Mouse (Mus musculus) hindbrain, embryonic 10.5 days (tissue): Measurements from ENCODE around the gene Fam208b. TPM values are rescaled to one million over a fixed set of nuclear protein-coding genes. Genes with fewer than 3 reads are reported as not detected.
"Not testable (repeated sequence)": the region's sequence is repeated elsewhere in the genome, so short reads cannot be mapped to it uniquely, and the experiment has no call there.

Experiments used
- DNase-seq: peaks from one replicate; pipeline ENCODE4 v3.0.0-alpha.2; 2017; ENCODE audit warnings: low spot score
- H3K27ac ChIP-seq: fragments of 300-500 bp; sonication (generic); 2 replicates; pipeline ENCODE4 v1.5.1; 2016; ENCODE audit warnings: mild to moderate bottlenecking, moderate library complexity
- H3K27me3 ChIP-seq: fragments of 300-500 bp; sonication (generic); 2 replicates; pipeline ENCODE4 v1.6.1; 2016; ENCODE audit warnings: mild to moderate bottlenecking; ENCODE audit not compliant: poor library complexity, insufficient read depth, severe bottlenecking
- H3K36me3 ChIP-seq: fragments of 300-500 bp; sonication (generic); 2 replicates; pipeline ENCODE4 v1.6.1; 2016; ENCODE audit warnings: mild to moderate bottlenecking, moderate library complexity
- H3K4me1 ChIP-seq: fragments of 300-500 bp; sonication (generic); replicated peaks from 2 replicates; pipeline ENCODE4 v1.6.1; 2016; ENCODE audit warnings: mild to moderate bottlenecking
- H3K4me3 ChIP-seq: fragments of 300-500 bp; sonication (generic); 2 replicates; pipeline ENCODE4 v1.5.1; 2016; ENCODE audit warnings: mild to moderate bottlenecking, moderate library complexity
- H3K9me3 ChIP-seq: fragments of 300-500 bp; sonication (generic); 2 replicates; pipeline ENCODE4 v1.6.1; 2016; ENCODE audit warnings: mild to moderate bottlenecking, moderate library complexity
- WGBS: fragments of 180-500 bp; shearing (Covaris S2); methylation state at CpG from one replicate; pipeline ENCODE4 v1.1.7; 2016; 5-methylcytosine and 5-hydroxymethylcytosine counted together
- polyA plus RNA-seq: library from polyadenylated mRNA; unstranded; fragments of >200 nt; fragmentation: Nextera tagmentation; extraction: Ambion mirVana; gene quantifications from 2 replicates; pipeline ENCODE4 v1.2.1, GENCODE M21; 2016

The Fam208b gene
- polyA plus RNA-seq, 1 experiment from 2014 or later, result 14.2 TPM

- Histone ChIP-seq H3K27ac (no peak overlapping the region), H3K4me1 (peaks cover 23% of the 10 kb centered on the region), H3K9me3 (no peaks in the 10 kb centered on the region), H3K4me3 (no peak overlapping the region), H3K36me3 (peaks cover 36% of the 10 kb centered on the region), H3K27me3 (no peaks in the 10 kb centered on the region)
- DNase-seq, result no peak
- 95% methylated on average over 4 of the region's 4 CpGs for WGBS
Observed at GRCm38 (mm10) chr13:3544077-3544874, 66.6 kb downstream of the Fam208b start.

DNA sequence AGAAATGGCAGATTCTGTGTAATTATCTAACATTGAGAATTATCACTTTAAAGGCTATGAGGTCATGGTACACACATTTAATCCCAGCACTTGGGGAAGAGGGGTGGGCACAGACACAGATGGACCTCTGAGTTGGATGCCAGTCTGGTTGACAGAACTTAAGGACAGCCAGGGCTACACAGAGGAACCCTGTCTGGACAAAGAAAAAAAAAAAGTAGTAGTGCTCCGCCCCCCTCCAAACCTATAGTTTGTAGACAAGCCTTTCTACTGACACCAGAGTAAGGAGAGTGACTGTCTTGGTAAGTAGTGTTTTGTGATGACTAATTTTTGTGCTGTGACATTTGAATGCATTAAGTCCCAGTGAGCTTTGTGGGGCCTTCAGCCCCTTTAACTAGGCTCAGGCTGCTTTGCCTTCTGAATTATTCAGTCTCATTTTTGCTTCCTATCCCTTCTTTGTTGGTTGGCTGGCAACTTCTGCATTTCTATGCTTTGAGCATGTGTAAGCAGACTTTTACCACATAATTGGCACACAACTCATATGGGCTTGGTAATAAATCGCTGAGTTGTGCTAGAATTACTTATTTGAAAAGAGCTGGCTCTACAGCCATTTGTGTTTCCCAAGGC lies 69.6 kb downstream of the Fam208b start:
- Histone ChIP-seq H3K4me1 (peaks cover 32% of the 10 kb centered on the region), H3K27me3 (no peaks in the 10 kb centered on the region), H3K36me3 (peaks cover 18% of the 10 kb centered on the region), H3K9me3 (peaks cover 4% of the 10 kb centered on the region; the same call in 1 of the 2 replicates), H3K4me3 (peak overlapping the region; percentile 29), H3K27ac (no peak overlapping the region)
- no peak for DNase-seq
- 75% methylated on average over 2 of the region's 2 CpGs for WGBS

DNA sequence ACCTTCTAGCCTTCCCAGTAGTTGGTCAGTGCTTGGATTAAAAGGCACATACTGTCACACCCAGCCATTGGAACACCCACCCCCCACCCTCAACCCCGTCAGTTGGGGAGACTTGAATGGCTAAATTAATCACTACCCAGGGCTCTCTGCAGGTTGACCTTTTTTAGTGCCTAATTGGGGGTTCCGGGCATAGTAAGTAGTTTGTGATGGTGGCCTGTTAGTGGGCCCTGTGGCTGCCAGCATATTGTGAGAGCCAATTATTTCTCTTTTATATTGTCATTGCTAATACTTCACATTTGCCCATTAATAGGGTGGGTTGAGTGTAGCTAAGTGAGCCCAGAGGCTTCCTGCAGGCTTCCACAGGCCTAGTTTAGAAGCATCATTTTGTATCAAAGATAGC lies 70.7 kb downstream of the Fam208b start:
- Histone ChIP-seq H3K9me3 (peaks cover 5% of the 10 kb centered on the region; the same call in 1 of the 2 replicates), H3K27me3 (no peaks in the 10 kb centered on the region), H3K4me3 (peak overlapping the region; percentile 98), H3K4me1 (peaks cover 32% of the 10 kb centered on the region), H3K27ac (no peak overlapping the region), H3K36me3 (0 out of 2 replicates have a peak, but pooled peaks cover 7% of the 10 kb centered on the region)
- WGBS, result 44% methylated on average over 2 of the region's 2 CpGs
- no peak for DNase-seq

GRCm38 (mm10) chr13:3538969-3539562 lies 71.8 kb downstream of the Fam208b start:
- WGBS, result 2% methylated on average over 15 of the region's 15 CpGs
- peak overlapping the region; percentile 97 for H3K27ac ChIP-seq
- H3K36me3 ChIP-seq, result 0 out of 2 replicates have a peak, but pooled peaks cover 7% of the 10 kb centered on the region
- peaks cover 5% of the 10 kb centered on the region; the same call in 1 of the 2 replicates for H3K9me3 ChIP-seq
- peaks cover 32% of the 10 kb centered on the region for H3K4me1 ChIP-seq
- H3K27me3 ChIP-seq, result no peaks in the 10 kb centered on the region
- peak; percentile 9 for DNase-seq
- H3K4me3 ChIP-seq, result peak overlapping the region; percentile 98

DNA sequence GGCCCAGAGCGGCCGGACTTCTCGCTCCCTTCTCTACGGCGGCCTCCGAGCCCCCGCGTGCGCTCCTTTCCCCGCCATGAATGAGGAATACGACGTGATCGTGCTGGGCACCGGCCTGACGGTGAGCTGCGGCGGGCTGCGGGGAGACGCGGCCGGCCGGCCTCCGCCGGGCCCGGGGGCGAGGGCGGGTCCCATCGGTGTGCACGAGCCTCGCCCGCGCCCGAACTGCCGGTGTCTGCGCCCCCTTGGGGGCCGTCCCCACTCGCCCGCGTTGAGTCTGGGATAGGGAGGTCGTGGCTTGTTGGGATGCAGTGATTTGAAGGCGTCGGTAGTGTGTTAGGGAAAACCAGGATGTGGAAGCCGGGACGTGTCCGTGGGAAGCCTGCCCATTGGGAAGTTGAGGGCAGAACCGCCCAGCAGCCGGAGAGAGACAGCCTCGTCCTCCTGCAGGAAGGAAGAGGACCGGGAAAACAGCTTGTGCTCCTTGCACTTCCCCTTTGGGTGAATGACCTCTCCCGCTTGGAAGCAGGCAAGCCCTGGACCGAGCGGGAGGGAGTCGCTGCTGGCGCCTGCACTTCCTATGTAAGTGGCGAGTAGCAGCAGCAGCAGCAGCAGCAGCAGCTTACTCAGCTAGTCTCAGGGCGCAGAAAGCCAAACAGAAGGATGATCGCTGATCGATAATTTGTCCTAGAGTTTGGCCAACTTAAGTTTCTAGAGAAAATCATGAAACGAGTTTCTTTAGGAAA lies 72.5 kb downstream of the Fam208b start:
- peaks cover 5% of the 10 kb centered on the region; the same call in 1 of the 2 replicates for H3K9me3 ChIP-seq
- peak; percentile 76 for DNase-seq
- H3K27ac ChIP-seq, result peak overlapping the region; percentile 97
- peaks cover 32% of the 10 kb centered on the region for H3K4me1 ChIP-seq
- peak overlapping the region; percentile 98 for H3K4me3 ChIP-seq
- no peaks in the 10 kb centered on the region for H3K27me3 ChIP-seq
- H3K36me3 ChIP-seq, result 0 out of 2 replicates have a peak, but pooled peaks cover 5% of the 10 kb centered on the region
- WGBS, result under 1% methylated on average over 59 of the region's 59 CpGs

- no peaks in the 10 kb centered on the region for H3K36me3 ChIP-seq
- H3K4me3 ChIP-seq, result peak within 1 kb of the TSS; percentile 98
- H3K4me1 ChIP-seq, result peaks cover 32% of the 10 kb centered on the region
- peak within 1 kb of the TSS; percentile 97 for H3K27ac ChIP-seq
- WGBS, result under 1% methylated on average over 43 of the region's 47 CpGs
- H3K9me3 ChIP-seq, result peaks cover 5% of the 10 kb centered on the region; the same call in 1 of the 2 replicates
- H3K27me3 ChIP-seq, result no peaks in the 10 kb centered on the region
- peak; percentile 97 for DNase-seq
Observed at GRCm38 (mm10) chr13:3537594-3538222, 73.2 kb downstream of the Fam208b start, which contains the start of gene Gdi2. Gdi2 (plus strand) TSS chr13:3538063.

DNA sequence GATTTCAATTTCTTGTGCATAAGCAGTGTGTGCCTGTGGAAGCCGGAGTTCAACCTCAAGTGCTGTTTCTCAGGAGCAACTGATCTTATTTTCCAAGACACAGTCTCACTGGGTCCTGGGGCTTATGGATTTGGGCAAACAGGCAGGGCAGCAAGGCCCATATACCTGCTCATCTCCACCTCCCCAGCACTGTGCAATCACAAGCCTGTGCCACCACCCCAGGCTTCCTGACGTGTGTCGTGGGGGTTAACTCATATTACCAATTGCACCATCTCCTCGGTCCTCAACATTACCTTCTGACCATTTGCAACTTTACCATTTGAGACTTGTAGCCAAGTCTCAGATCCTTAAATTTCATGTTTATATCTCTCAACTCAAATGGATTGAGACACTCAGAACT lies 76.8 kb downstream of the Fam208b start:
- Histone ChIP-seq H3K9me3 (peaks cover 9% of the 10 kb centered on the region; the same call in 1 of the 2 replicates), H3K36me3 (no peaks in the 10 kb centered on the region), H3K4me1 (peaks cover 14% of the 10 kb centered on the region), H3K4me3 (no peak overlapping the region), H3K27ac (no peak overlapping the region), H3K27me3 (no peaks in the 10 kb centered on the region)
- DNase-seq, result no peak
- WGBS, result 96% methylated on average over 4 of the region's 4 CpGs

GRCm38 (mm10) chr13:3532451-3532850 lies 78.5 kb downstream of the Fam208b start:
- no peak for DNase-seq
- 75% methylated on average over 4 of the region's 4 CpGs for WGBS
- no peaks in the 10 kb centered on the region for H3K27me3 ChIP-seq

GRCm38 (mm10) chr13:3531692-3532320 lies 79.1 kb downstream of the Fam208b start:
- no peaks in the 10 kb centered on the region for H3K27me3 ChIP-seq
- no peak overlapping the region for H3K4me3 ChIP-seq
- WGBS, result 70% methylated on average over 10 of the region's 10 CpGs
- H3K9me3 ChIP-seq, result peaks cover 9% of the 10 kb centered on the region; the same call in 1 of the 2 replicates
- H3K36me3 ChIP-seq, result no peaks in the 10 kb centered on the region
- H3K27ac ChIP-seq, result no peak overlapping the region
- DNase-seq, result no peak
- H3K4me1 ChIP-seq, result peaks cover 7% of the 10 kb centered on the region

More at GRCm38 (mm10) chr13:3532451-3532850, 78.5 kb downstream of the Fam208b start:
- H3K4me3 ChIP-seq, result no peak overlapping the region
- no peaks in the 10 kb centered on the region for H3K36me3 ChIP-seq
- H3K9me3 ChIP-seq, result peaks cover 9% of the 10 kb centered on the region; the same call in 1 of the 2 replicates
- no peak overlapping the region for H3K27ac ChIP-seq
- peaks cover 13% of the 10 kb centered on the region for H3K4me1 ChIP-seq

- WGBS, result 62% methylated on average over 2 of the region's 2 CpGs
- H3K4me1 ChIP-seq, H3K27ac ChIP-seq, DNase-seq, H3K27me3 ChIP-seq, H3K36me3 ChIP-seq, H3K9me3 ChIP-seq, H3K4me3 ChIP-seq: not testable (repeated sequence)
Observed at GRCm38 (mm10) chr13:3531176-3531575, 79.7 kb downstream of the Fam208b start.

DNA sequence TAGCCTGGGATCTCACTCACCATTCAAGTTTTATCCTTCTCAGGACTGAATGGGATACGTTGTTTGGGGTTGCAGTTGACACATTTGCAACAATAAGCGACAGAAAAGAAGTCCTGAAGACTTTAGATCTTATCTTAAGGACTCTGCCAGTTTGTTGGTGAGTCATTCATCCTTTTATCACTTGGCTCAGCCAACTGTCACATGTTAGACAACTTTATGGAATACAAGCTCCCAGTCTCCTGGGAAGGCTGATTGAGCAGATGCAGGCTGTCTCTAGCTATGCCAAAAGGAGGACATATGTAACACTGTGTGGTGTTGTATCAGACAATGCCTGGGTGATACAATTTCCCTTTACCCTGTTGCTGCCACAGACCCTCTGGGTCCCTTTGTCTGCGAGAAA lies 80.5 kb downstream of the Fam208b start:
- H3K4me3 ChIP-seq, result no peak overlapping the region
- no peak overlapping the region for H3K27ac ChIP-seq
- H3K27me3 ChIP-seq, result no peaks in the 10 kb centered on the region
- 0 out of 2 replicates have a peak, but pooled peaks cover 4% of the 10 kb centered on the region for H3K9me3 ChIP-seq
- no peak for DNase-seq
- WGBS, result 67% methylated on average over 3 of the region's 3 CpGs
- H3K4me1 ChIP-seq, result peaks cover 6% of the 10 kb centered on the region; the same call in 1 of the 2 replicates
- H3K36me3 ChIP-seq, result no peaks in the 10 kb centered on the region
